Mouse (Mus musculus) heart, postnatal 4 days (tissue): ENCODE measurements around the gene Ndufaf3. TPM values are rescaled to one million over a fixed set of nuclear protein-coding genes. Genes with fewer than 3 reads are reported as not detected.
A peak's percentile ranks its signal among the peaks of the same experiment; 100 is the strongest.

Source experiments
- DNase-seq: peaks from one replicate; pipeline ENCODE4 v3.0.0; 2021
- total RNA-seq, 2 experiments: library from RNA; stranded (reverse); gene quantifications; 2 replicates each; pipeline ENCODE4 v1.2.3; 2021

Gene Ndufaf3
- total RNA-seq, 2 experiments from 2014 or later = 57.0 to 64.2 TPM

GRCm38 (mm10) chr9:108572321-108572720 lies 5.1 kb upstream of the Ndufaf3 start:
- no peak for DNase-seq

DNA sequence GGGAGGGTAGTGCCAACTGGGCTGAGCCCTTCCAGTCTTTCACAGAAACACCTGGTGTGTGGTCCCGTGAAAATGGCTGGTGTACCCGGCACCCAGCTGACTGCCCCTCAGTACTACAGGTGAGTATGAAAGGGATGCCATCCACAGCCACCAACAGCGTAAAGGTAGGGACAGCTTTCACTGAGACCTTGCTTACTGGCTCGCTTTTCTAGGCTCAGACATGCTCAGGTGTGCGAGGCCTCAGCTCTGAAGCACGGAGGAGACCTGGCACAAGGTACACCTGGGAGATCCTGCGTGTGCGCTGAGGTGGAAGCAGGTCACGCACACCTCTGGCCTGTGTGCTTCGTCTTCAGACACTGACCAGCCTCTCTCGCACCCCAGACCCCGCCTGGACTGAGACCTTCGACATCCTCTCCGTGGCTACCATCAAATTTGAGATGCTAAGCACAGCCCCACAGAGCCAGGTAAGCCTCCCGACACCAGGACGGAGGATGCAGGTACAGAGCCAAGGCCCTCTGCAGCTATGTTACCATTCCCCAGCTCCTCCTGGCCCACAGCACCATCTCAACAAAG lies 4.3 kb upstream of the Ndufaf3 start:
- DNase-seq = no peak

DNA sequence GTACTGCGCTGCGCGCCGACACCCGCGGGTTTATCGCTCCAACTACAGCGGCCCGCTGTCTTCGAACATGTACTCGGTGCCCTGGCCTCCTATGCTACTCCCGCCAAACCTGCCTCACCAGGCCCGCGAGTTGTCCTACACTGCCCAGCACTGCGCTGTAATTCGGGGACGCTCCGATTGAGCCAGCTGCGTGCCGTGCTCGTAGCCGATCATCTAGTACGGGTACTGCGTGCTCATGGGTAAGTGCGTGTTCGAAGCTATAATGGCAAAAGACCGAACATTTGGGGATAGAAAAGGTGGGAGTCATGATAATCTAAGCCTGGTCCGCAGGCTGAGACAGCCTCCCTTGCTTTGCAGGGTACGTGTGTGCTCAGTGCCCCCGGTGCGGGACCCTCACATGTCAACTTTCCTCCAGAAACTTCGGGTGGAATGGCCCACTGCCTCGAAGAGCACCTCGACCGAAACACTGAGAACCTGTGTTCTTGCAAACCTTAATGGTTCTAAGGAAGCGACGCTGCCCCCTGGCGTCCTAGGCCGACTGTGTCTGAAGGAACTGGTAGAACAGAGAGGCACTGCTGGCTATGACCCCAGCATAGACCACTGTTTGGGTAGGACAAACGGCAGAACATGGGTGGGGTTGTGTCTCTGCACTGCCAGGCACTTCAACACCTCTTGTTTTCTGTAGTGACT lies 3.1 kb upstream of the Ndufaf3 start:
- peak; percentile 87 for DNase-seq

DNA sequence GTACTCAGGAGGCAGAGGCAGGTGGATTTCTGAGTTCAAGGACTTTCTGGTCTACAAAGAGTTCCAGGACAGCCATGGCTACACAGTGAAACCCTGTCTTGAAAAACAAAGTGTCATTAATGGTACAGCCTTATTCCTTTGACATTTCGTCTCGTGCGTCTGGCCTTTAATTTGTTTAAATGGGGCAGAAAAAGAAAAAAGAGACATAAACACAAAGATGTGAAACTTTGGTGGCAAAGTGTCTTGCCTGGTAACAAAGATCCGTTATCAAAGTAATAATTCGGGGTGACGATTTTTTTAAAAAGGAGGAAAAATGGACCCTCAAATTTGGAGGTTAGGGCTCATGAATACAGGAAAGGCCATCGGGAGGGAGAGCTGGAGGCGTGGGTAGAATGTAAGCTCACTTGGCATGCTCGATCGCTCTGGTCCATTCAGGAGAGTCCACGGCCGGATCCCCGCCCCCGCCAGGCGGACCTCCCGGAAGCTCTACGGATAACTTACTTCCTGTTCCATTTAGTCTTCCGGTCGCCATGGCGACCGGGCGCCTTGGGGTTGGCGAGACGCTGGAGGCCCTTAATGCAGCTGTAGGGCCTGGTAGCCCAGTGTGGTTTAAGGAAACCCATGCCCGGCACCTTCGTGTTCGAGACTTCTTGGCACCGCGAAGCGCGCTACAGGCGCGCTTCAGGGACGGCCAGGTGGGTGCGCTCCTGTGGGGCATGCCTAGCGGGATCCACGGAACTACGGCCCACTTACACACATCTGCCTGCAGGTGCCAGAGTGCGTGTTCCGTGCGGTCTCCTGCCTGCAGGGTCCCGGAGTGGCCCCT lies 2.4 kb upstream of the Ndufaf3 start, which contains the start of gene Dalrd3:
Gene Dalrd3, plus strand, starts transcription at position 506 of the 826 bp plus-strand sequence.
- peak; percentile 92 for DNase-seq

DNA sequence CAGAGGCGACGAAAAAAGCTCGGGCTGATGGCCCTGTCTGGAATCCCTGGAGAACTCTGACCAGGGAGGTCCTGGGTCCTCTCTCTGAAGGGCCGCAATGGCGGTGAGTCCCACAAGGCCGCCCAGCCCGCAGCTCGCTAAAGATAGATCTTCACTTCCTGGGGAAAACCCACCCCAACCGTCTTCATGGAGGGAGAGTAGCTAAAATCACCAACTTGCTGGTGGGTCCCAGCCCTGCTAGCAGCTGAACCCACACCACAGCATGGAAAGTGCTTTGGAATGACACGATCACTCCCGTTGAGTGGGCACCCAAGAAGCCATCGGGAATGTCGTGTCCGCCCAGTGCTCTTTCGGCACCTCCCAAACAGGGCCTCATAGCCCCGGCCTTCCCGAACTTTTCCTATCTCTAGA lies 1.3 kb upstream of the Ndufaf3 start:
- DNase-seq = no peak

- no peak for DNase-seq
Observed at GRCm38 (mm10) chr9:108567931-108568419, 741 bp upstream of the Ndufaf3 start.

DNA sequence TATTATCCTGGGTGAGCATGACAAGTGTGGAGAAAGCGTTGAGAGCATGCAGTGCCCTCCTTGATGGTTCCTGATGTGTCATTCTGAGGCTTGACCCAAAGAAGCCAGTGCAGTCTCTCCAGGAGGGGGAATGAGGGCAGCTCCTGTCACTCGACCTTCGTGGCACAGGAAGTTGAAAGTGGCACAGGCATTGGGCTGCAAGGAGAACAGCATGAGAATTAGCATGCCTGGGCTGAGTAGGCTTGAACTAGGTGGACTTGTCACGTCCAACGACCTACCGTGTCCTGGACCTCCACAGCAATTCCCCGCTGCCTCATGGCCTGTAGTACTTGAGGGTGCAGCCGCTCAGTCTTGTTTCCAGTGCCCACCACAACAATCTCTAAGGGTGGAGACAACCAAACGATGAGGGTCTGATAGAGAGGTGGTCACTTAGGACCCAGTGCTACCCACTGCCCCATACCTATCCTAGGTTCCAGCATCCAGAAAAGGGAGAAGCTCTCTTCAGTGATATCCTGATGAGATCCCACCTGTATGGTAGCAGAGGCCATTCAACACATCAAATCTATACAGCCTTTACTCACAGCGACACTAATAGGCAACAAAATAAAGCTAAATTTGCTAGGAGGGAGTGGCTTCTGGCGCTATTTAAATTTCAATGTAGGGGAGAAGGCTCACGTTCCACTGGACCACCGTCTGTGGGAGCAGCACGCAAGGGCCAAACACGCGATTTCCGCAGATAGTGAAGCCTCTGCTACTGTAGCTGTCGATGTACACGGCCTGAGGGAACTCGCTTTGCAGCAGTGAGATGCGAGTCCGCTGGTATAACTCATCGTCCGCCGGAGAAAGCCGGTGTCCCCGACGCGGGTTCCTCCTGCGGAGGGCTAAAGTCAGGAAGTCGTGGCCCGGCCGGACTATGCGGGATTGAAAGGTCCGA lies 1.1 kb downstream of the Ndufaf3 start:
- peak; percentile 45 for DNase-seq

DNA sequence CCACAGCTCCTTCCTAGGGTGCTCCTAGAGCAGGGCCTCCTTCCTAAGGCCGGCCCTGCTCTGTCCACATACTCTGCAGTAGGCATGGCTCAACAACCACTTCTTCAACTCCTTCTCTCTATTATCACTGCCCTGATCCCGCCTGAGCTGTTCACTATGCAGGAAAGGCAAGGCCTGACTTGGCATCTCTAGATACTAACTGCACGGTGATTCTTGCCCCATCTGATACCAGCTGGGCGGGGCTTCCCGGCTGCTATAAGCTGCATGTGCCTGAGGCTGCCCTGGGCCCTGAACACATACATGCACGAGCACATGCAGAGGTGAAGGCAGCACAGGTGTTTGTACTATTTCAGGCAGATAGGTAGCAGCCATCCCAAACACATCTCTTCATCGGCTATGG lies 3.1 kb downstream of the Ndufaf3 start:
- DNase-seq = no peak

DNA sequence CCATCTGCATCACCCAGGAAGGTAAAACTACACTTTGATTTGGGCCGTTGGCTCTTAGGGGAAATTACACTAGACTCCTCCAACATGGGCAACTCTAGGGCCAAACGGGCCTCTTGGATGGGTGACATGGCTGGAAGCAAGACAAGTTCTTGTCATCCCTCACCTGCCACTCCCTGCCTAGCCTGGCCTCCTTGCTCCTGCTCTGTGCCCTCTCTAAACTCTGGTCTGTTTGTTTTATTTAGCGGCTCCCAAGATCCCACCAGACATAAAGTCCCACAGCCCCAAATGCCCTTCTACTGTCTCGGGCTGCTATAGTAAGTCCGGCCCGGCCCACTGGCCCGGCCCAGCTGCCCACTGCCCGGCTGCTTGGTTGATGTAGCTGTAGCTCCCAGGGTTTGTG lies 3.6 kb downstream of the Ndufaf3 start:
- DNase-seq = no peak

- DNase-seq = peak; percentile 96
Observed at GRCm38 (mm10) chr9:108560227-108560841, 6.9 kb downstream of the Ndufaf3 start, which contains the start of gene Impdh2. Gene Impdh2, plus strand, starts transcription at chr9:108560286.

- no peak for DNase-seq
Observed at GRCm38 (mm10) chr9:108559169-108559568, 8.1 kb downstream of the Ndufaf3 start.

DNA sequence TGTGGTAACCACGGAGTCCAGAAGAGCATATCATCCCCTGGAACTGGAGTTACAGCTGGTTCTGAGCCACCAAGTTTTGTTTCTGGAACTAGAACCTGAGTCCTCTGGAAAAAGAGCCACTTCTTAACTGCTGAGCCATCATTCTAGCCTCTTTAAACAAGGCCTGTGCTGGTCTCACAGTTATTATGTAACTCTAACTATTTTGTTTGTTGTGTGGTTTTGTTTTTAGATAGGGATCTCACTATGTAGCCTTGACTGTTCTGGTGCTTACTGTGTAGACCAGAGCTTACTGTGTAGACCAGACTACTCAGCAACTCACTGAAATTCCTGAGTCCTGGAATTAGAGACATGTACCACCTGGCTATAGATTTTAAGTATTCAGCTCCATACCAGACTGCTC lies 20.4 kb downstream of the Ndufaf3 start:
- DNase-seq = no peak

GRCm38 (mm10) chr9:108545986-108546385 lies 21.2 kb downstream of the Ndufaf3 start:
- DNase-seq = no peak

DNA sequence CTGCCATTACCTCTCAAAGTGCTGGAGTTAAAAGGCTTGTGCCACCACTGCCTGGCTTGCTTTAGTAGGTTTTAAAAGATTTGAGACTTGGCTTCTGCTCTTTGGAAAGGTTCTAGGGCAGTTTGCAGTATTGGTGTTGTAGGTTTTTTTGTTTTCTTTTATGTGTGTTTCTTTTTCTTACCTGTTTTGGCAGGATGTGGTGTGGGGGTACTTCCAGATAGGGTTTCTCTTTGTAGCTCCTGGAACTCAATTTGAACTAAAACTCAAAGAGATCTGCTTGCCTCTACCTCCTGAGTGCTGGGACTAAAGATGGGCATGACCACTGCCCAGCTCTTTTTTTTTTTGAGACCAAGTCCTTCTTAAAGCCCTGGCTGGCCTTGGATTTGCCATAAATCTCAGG lies 26.4 kb downstream of the Ndufaf3 start:
- DNase-seq = no peak

GRCm38 (mm10) chr9:108531496-108531895 lies 35.7 kb downstream of the Ndufaf3 start:
- DNase-seq = no peak

- no peak for DNase-seq
Observed at GRCm38 (mm10) chr9:108530954-108531353, 36.3 kb downstream of the Ndufaf3 start.

DNA sequence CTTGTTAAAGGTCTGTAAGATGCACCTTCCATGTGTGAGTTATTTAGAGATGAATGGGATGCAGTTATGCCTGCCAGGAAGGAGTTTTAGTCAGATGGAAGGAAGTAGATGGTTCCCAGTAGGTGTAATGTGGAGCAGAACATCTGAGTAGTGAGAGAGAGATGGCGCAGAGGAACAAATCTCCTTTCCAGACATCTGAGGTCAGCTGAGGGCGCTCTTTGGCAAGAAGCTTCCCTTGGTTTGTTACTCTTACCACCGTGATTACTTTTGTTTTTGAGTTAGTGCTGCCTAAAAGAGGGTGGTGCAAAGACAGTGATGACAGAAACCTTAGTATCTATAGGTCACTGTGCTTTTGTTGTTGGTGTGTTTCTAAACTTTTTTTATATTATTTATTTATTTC lies 41.8 kb downstream of the Ndufaf3 start:
- no peak for DNase-seq

DNA sequence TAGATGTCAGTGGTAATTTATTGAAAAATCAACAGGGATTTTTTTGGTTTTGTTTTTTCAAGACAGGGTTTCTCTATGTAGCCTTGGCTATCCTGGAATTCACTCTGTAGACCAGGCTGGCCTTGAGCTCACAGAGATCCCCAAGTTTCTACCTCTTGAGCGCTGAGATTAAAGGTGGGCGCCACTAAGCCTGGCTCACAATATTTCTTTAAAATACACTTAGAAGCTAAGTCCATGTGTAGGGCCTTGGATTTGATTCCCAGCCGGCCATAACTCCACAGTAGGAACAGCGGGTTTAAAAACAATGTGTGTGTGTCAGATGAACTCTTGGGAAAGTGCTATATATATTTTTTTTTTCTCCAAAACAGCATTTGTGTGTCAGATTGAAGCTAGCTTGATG lies 43.9 kb downstream of the Ndufaf3 start:
- no peak for DNase-seq

DNA sequence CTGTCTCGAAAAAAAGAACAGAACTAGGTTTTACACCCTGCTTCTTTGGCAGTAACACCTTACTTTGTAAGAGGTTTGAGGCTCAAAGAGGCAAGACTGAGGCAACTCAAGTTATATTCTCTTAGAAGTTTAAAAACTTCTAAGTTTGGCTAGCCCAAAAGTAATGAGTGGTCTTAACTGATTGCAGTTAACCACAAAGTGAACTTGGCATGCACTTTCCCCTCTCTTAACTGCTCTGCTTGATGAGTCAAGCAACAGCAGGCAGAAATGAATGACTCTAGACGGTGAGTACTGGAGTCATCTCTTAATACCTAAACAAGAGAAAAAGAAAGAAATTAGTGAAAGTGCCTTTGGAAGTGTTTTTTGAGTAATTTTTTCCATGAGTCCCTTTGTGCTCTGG lies 45.6 kb downstream of the Ndufaf3 start:
- DNase-seq = no peak

DNA sequence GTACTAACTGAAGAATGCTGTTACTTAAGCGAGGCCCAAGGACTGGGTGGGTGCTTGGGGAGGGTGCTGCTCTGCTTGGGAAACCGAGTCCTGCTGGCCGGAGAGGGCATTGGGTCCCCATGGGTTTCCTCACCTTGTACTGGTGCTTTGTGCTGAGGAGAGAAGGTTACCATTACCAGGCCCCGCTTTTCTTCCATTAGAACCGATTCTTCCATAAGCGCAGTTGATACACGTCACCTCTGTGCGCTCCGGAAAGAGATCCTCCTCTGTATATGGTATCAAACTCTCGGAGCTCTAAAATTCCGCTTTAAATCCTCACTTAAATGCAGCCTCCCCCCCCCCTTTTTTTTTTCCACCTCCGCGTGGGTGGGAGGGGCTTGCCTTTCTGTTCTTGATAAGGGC lies 49.3 kb downstream of the Ndufaf3 start:
- DNase-seq = no peak

GRCm38 (mm10) chr9:108517253-108517930 lies 49.8 kb downstream of the Ndufaf3 start:
- DNase-seq = peak; percentile 86
